Mouse (Mus musculus): Measurements from ENCODE around the gene Ak1.

Ak1 gene

GRCm38 (mm10) chr2:32627266-32628043 is 5.9 kb downstream of the Ak1 start:
- no peak for DNase-seq (ENCODE audit: low read depth, low spot score)

GRCm38 (mm10) chr2:32628044-32628550 is 6.5 kb downstream of the Ak1 start:
- no peak for DNase-seq (ENCODE audit: low read depth, low spot score)

GRCm38 (mm10) chr2:32628729-32629128 is 7.2 kb downstream of the Ak1 start:
- DNase-seq (ENCODE audit: low read depth, low spot score) = no peak

- DNase-seq (ENCODE audit: low read depth, low spot score) = no peak
Measured at GRCm38 (mm10) chr2:32629276-32629976, 7.9 kb downstream of the Ak1 start.

GRCm38 (mm10) chr2:32630036-32630435 is 8.5 kb downstream of the Ak1 start:
- DNase-seq (ENCODE audit: low read depth, low spot score) = no peak

- no peak for DNase-seq (ENCODE audit: low read depth, low spot score)
Measured at GRCm38 (mm10) chr2:32631046-32631445, 9.5 kb downstream of the Ak1 start.

- DNase-seq (ENCODE audit: low read depth, low spot score) = no peak
Measured at GRCm38 (mm10) chr2:32631737-32632394, 10.3 kb downstream of the Ak1 start.

- no peak for DNase-seq (ENCODE audit: low read depth, low spot score)
Measured at GRCm38 (mm10) chr2:32633660-32634059, 12.1 kb downstream of the Ak1 start.

GRCm38 (mm10) chr2:32634277-32635105 is 12.9 kb downstream of the Ak1 start:
- no peak for DNase-seq (ENCODE audit: low read depth, low spot score)

- no peak for DNase-seq (ENCODE audit: low read depth, low spot score)
Measured at GRCm38 (mm10) chr2:32636617-32637016, 15.1 kb downstream of the Ak1 start.

GRCm38 (mm10) chr2:32637778-32638281 is 16.3 kb downstream of the Ak1 start:
- no peak for DNase-seq (ENCODE audit: low read depth, low spot score)

GRCm38 (mm10) chr2:32639632-32640031 is 18.1 kb downstream of the Ak1 start:
- DNase-seq (ENCODE audit: low read depth, low spot score) = no peak

GRCm38 (mm10) chr2:32640550-32641051 is 19.0 kb downstream of the Ak1 start:
- DNase-seq (ENCODE audit: low read depth, low spot score) = no peak

GRCm38 (mm10) chr2:32641810-32642209 is 20.3 kb downstream of the Ak1 start:
- DNase-seq (ENCODE audit: low read depth, low spot score) = no peak

- DNase-seq (ENCODE audit: low read depth, low spot score) = no peak
Measured at GRCm38 (mm10) chr2:32642813-32643212, 21.3 kb downstream of the Ak1 start.

- no peak for DNase-seq (ENCODE audit: low read depth, low spot score)
Measured at GRCm38 (mm10) chr2:32644083-32644482, 22.5 kb downstream of the Ak1 start.

- DNase-seq (ENCODE audit: low read depth, low spot score) = no peak
Measured at GRCm38 (mm10) chr2:32644799-32645475, 23.4 kb downstream of the Ak1 start.

GRCm38 (mm10) chr2:32645647-32646046 is 24.1 kb downstream of the Ak1 start:
- DNase-seq (ENCODE audit: low read depth, low spot score) = no peak

GRCm38 (mm10) chr2:32646379-32647056 is 25.0 kb downstream of the Ak1 start, which contains the start of gene Eng:
Gene Eng, plus strand, starts transcription at chr2:32646595.
- DNase-seq (ENCODE audit: low read depth, low spot score) = no peak

GRCm38 (mm10) chr2:32647366-32647765 is 25.8 kb downstream of the Ak1 start:
- no peak for DNase-seq (ENCODE audit: low read depth, low spot score)
